Mouse (Mus musculus): Measurements from ENCODE around the gene Gm20388.

- TF ChIP-seq POLR2A (IDR thresholded peaks at IDR 0.05; ENCODE audit: extremely low read depth, insufficient read depth, low read length), result no peak
- TF ChIP-seq CTCF (IDR thresholded peaks at IDR 0.05; ENCODE audit: extremely low read depth, insufficient read depth, low read length), result no peak
Measured at GRCm38 (mm10) chr8:122368494-122368893, 2457.9 kb downstream of the Gm20388 start.

All from cortical plate, adult 2 months (tissue).